Mouse (Mus musculus): ENCODE data around the gene Amotl2.

The Amotl2 gene

DNA sequence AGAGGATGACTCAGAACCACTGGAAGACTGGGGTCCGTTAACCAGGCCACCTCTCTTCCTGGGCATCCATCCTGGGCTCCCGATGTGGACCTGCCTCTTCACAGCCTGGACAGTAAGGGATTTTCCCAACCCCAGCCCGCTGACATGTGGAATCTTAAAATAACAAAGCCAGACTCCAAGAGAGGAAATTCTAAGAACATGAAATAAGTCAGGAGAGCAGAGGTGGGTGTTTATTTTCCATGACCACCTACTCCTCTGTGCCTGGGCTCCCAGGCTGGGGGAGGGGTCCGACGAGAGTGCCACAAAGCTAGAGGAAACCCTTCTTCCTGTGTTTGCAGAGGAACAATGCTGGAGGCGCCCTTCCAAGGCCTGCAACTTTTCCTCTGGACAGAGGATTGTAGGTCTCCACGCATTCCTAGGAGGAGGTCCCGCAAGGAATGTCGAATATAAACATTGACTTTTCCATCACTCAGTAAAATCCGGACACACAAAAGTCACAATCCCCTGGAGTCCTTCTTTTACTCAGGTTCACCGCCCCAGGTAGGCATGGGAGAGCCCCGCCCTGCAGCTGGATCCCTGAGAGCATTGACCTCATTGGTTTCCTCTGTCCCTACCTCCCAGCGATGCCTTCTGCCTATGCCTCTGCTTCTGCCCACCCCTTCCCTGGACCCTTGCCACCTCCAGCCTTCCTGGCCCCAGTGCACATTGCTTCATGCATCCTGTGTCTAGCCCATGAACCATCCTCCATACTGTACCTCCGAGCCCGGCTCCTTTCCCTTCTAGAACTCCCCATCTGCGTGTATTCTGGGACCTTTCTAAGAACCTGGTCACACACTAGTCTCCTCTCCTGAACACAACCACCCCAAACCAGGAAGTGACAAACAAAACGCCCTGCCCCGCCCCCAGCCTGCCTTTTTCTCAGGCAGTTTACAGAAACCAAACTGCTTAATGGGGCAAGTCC lies 61.4 kb downstream of the Amotl2 start:
- DNase-seq (ENCODE audit: low spot score): no peak

DNA sequence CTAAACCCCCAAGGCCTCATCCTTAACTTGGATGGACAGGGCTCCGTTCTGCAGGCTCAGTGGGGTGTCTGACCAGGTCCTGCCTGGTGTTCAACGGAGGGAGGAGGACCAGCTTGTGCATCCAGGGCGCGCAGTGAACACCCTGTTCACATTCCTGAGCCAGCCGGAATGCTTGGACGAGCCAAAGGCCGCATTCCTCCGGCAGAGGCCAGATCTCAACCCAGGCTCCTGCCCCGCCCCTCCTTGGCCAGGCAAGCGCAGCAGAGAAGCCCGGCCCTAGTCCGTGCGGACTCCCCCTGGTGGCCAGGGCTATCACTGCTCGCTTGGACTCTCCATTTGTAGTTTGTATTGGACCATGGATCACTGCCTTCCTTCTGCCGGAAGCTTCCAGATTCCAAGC lies 63.0 kb downstream of the Amotl2 start:
- peak; percentile 91 for DNase-seq (ENCODE audit: low spot score)

Measured in embryo, embryonic 10 days (tissue).